Mouse (Mus musculus) heart, embryonic 11.5 days (tissue): ENCODE measurements around the gene Sergef. TPM values are rescaled to one million over a fixed set of nuclear protein-coding genes. Genes with fewer than 3 reads are reported as not detected.

Experiments used
- ATAC-seq: fragments of 200-750 bp; cut with Nextera tagmentation; replicated peaks from 2 replicates; pipeline ENCODE4 v1.8.0; 2017; ENCODE audit warnings: moderate library complexity; ENCODE audit not compliant: insufficient number of reproducible peaks, low FRiP score, low TSS enrichment
- H3K27ac ChIP-seq: fragments of 300-500 bp; sonication (generic); 2 replicates; pipeline ENCODE4 v1.5.1; 2014; ENCODE audit warnings: mild to moderate bottlenecking, low read depth, low read length
- H3K27me3 ChIP-seq: fragments of 300-500 bp; sonication (generic); 2 replicates; pipeline ENCODE4 v1.6.1; 2014; ENCODE audit warnings: mild to moderate bottlenecking, low read length, mixed read lengths; ENCODE audit not compliant: control insufficient read depth, insufficient read depth
- H3K36me3 ChIP-seq: fragments of 300-500 bp; sonication (generic); 2 replicates; pipeline ENCODE4 v1.6.1; 2014; ENCODE audit warnings: mild to moderate bottlenecking, low read length, moderate library complexity, mixed read lengths; ENCODE audit not compliant: control insufficient read depth, insufficient read depth
- H3K4me1 ChIP-seq: fragments of 300-500 bp; sonication (generic); 2 replicates; pipeline ENCODE4 v1.6.1; 2014; ENCODE audit warnings: low read length; ENCODE audit not compliant: control insufficient read depth, insufficient read depth
- H3K4me2 ChIP-seq: fragments of 300-500 bp; sonication (generic); 2 replicates; pipeline ENCODE4 v1.6.1; 2014; ENCODE audit warnings: mild to moderate bottlenecking, moderate library complexity
- H3K4me3 ChIP-seq: fragments of 300-500 bp; sonication (generic); 2 replicates; pipeline ENCODE4 v1.5.1; 2014; ENCODE audit warnings: low read depth, low read length
- H3K9ac ChIP-seq: fragments of 300-500 bp; sonication (generic); 2 replicates; pipeline ENCODE4 v1.6.1; 2014; ENCODE audit warnings: mild to moderate bottlenecking, low read depth, low read length, moderate library complexity
- H3K9me3 ChIP-seq: fragments of 300-500 bp; sonication (generic); replicated peaks from 2 replicates; pipeline ENCODE4 v1.6.1; 2016; ENCODE audit warnings: low read length; ENCODE audit not compliant: control insufficient read depth
- WGBS: fragments of 180-500 bp; shearing (Covaris S2); extraction: QIAGEN DNeasy Blood & Tissue Kit; methylation state at CpG from one replicate; pipeline ENCODE4 v1.1.7; 2014; ENCODE audit not compliant: insufficient replicate concordance; 5-methylcytosine and 5-hydroxymethylcytosine counted together
- polyA plus RNA-seq: library from polyadenylated mRNA; unstranded; fragments of >200 nt; fragmentation: Nextera tagmentation; extraction: Ambion mirVana; gene quantifications from 2 replicates; pipeline ENCODE4 v1.2.1, GENCODE M21; 2014

Sergef gene
- polyA plus RNA-seq, 1 experiment from 2014 or later, result 11.6 TPM

DNA sequence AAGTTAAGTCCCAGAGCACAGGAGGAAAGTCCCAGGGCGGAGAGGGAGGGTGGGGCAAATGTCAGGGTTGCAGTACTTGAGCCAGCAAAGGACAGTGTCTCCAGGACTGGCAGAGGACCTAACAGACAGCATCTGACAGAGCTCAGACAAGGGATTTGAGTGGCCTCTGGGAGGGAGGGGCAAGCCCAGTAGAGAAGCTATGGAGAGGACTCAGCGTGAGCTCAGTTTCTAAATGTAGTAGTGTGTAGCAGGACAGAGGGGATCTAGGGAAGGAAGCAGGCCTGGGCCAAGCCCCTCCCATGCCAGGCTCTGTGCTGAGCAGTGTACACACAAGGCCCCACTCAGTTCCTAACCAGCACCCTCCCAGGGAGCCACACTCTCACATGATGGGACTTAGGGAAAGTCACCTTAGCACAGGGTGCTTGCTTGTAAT lies 157.5 kb downstream of the Sergef start:
- Histone ChIP-seq H3K36me3 (no peaks in the 10 kb centered on the region), H3K4me2 (no peak overlapping the region), H3K4me1 (peaks cover 12% of the 10 kb centered on the region), H3K9me3 (no peaks in the 10 kb centered on the region), H3K4me3 (no peak overlapping the region), H3K9ac (0 out of 2 replicates have a peak overlapping the region, but pooled peaks have one; percentile 10), H3K27ac (peak overlapping the region; percentile 73), H3K27me3 (no peaks in the 10 kb centered on the region)
- peak; percentile 83 for ATAC-seq
- 25% methylated on average over 2 of the region's 2 CpGs for WGBS

GRCm38 (mm10) chr7:46479793-46480192 lies 159.8 kb downstream of the Sergef start:
- no peak for ATAC-seq
- Histone ChIP-seq H3K4me3 (no peak overlapping the region), H3K4me2 (no peak overlapping the region), H3K9ac (no peak overlapping the region), H3K36me3 (no peaks in the 10 kb centered on the region), H3K9me3 (no peaks in the 10 kb centered on the region), H3K27me3 (no peaks in the 10 kb centered on the region), H3K27ac (no peak overlapping the region), H3K4me1 (peaks cover 12% of the 10 kb centered on the region)
- 46% methylated on average over 6 of the region's 6 CpGs for WGBS

DNA sequence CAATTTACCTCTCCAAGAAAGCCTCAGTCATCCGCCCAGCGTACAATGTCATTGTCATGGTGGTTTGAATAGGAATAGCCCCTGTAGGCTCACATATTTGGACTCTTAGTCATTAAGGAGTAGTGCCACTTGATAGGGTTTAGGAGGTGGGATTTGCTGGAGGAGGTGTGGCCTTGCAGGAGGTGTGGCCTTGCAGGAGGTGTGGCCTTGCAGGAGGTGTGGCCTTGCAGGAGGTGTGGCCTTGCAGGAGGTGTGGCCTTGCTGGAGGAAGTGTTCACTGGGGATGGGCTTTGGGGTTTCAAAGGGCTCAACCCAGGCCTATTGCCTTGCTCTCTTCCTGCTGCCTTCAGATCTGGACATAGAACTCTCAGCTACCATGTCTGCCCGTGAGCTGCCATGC lies 162.2 kb downstream of the Sergef start:
- Histone ChIP-seq H3K4me3 (no peak overlapping the region), H3K27me3 (no peaks in the 10 kb centered on the region), H3K4me1 (peaks cover 6% of the 10 kb centered on the region), H3K9ac (no peak overlapping the region), H3K27ac (no peak overlapping the region), H3K36me3 (no peaks in the 10 kb centered on the region), H3K9me3 (no peaks in the 10 kb centered on the region), H3K4me2 (no peak overlapping the region)
- 92% methylated on average over 3 of the region's 3 CpGs for WGBS
- no peak for ATAC-seq

DNA sequence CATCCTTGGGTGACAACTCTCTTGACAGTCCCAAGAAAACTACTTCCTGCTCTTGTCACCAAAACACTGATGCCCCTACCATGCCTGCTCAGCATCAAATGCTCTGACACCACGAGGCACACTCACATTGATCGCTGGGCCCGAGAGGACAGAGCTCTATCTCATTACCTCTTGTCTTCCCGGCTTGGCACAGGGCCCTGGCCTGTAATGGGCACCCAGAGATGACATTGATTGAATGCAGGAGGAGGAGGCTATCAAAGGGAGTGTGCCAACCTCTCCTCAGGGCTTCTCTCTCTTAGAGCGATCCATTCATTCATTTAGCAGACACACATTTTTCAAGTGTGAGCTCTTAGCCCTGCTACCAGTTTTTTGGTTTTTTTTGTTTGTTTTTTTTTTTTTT lies 164.1 kb downstream of the Sergef start:
- 63% methylated on average over 5 of the region's 5 CpGs for WGBS
- Histone ChIP-seq H3K4me1 (peaks cover 8% of the 10 kb centered on the region; the same call in 1 of the 2 replicates), H3K27ac (no peak overlapping the region), H3K4me3 (no peak overlapping the region), H3K9me3 (no peaks in the 10 kb centered on the region), H3K27me3 (no peaks in the 10 kb centered on the region), H3K36me3 (no peaks in the 10 kb centered on the region), H3K9ac (no peak overlapping the region), H3K4me2 (no peak overlapping the region)
- no peak for ATAC-seq

- Histone ChIP-seq H3K9me3 (no peaks in the 10 kb centered on the region), H3K27ac (no peak overlapping the region), H3K9ac (no peak overlapping the region), H3K4me2 (no peak overlapping the region), H3K4me3 (no peak overlapping the region), H3K4me1 (peaks cover 8% of the 10 kb centered on the region; the same call in 1 of the 2 replicates), H3K27me3 (no peaks in the 10 kb centered on the region), H3K36me3 (no peaks in the 10 kb centered on the region)
- no peak for ATAC-seq
- WGBS, result 19% methylated on average over 9 of the region's 9 CpGs
Measured at GRCm38 (mm10) chr7:46473141-46473540, 166.5 kb downstream of the Sergef start.

- Histone ChIP-seq H3K9ac (no peak overlapping the region), H3K36me3 (no peaks in the 10 kb centered on the region), H3K4me2 (no peak overlapping the region), H3K9me3 (no peaks in the 10 kb centered on the region), H3K4me3 (no peak overlapping the region), H3K4me1 (peaks cover 8% of the 10 kb centered on the region; the same call in 1 of the 2 replicates), H3K27me3 (no peaks in the 10 kb centered on the region), H3K27ac (no peak overlapping the region)
- WGBS, result 27% methylated on average over 7 of the region's 7 CpGs
- ATAC-seq, result no peak; the same call in 1 of the 2 replicates
Measured at GRCm38 (mm10) chr7:46471054-46471737, 168.4 kb downstream of the Sergef start.

DNA sequence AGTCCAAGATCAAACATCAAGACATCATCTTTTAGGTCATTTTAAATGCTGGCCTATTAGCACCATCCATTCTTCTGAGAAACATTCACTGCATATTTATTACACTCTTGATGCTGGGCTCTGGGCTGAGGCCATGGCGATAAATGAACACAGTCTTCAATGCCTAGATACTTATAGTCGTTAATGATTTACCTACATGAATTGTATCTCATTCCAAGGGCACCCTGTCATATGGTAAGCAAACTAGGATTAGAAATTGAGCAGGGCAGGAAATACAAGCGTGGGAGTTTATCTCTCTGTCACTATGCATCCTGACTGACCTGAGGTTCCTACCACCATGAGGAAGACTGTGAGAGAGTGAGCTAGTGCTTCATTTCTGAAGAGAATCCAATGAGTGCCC lies 170.1 kb downstream of the Sergef start:
- H3K4me2 ChIP-seq, result no peak overlapping the region
- H3K9me3 ChIP-seq, result no peaks in the 10 kb centered on the region
- H3K9ac ChIP-seq, result no peak overlapping the region
- peaks cover 8% of the 10 kb centered on the region; the same call in 1 of the 2 replicates for H3K4me1 ChIP-seq
- no peak overlapping the region for H3K27ac ChIP-seq
- 78% methylated on average over 3 of the region's 3 CpGs for WGBS
- H3K36me3 ChIP-seq, result no peaks in the 10 kb centered on the region
- H3K4me3 ChIP-seq, result no peak overlapping the region
- no peak for ATAC-seq
- no peaks in the 10 kb centered on the region for H3K27me3 ChIP-seq

DNA sequence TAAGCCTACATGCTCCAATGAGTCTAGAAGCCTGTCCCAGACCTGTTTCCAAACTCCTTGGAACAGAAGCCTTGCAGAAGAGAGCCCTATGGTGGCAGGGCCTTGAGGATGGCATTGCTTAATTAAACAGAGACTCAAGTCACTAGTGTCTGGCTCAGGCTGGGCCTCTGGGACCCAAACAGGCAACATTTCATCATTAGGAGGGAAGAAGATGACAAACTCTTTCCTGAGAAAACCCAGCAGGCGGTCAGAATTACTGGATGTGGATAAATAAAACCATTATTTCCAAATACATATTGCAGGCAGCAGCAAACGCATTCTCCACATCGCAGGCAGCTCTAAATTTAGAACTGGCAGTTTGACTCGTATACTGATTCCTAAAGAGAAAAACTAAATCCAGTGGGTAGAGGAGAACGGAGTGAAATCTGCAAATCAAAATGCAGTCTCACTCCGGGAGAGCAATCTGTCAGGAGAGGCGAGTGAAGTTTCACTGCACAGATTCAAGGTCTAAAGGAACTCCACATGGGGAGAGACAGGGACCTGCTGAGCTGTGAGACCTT lies 173.1 kb downstream of the Sergef start:
- Histone ChIP-seq H3K4me3 (no peak overlapping the region), H3K27ac (no peak overlapping the region), H3K36me3 (no peaks in the 10 kb centered on the region), H3K27me3 (no peaks in the 10 kb centered on the region), H3K9me3 (no peaks in the 10 kb centered on the region), H3K9ac (no peak overlapping the region), H3K4me2 (no peak overlapping the region), H3K4me1 (peaks cover 5% of the 10 kb centered on the region; the same call in 1 of the 2 replicates)
- no peak for ATAC-seq
- WGBS, result 46% methylated on average over 7 of the region's 7 CpGs

GRCm38 (mm10) chr7:46463136-46463535 lies 176.5 kb downstream of the Sergef start:
- Histone ChIP-seq H3K9me3 (no peaks in the 10 kb centered on the region), H3K27ac (no peak overlapping the region), H3K27me3 (no peaks in the 10 kb centered on the region), H3K36me3 (no peaks in the 10 kb centered on the region), H3K4me2 (no peak overlapping the region), H3K4me1 (no peaks in the 10 kb centered on the region), H3K4me3 (no peak overlapping the region), H3K9ac (no peak overlapping the region)
- 83% methylated on average over 8 of the region's 8 CpGs for WGBS
- ATAC-seq, result no peak
